Mouse (Mus musculus): ENCODE measurements around the gene Evi5. TPM values are rescaled to one million over a fixed set of nuclear protein-coding genes. Genes with fewer than 3 reads are reported as not detected.

Evi5 gene
- total and polyA plus RNA-seq, 3 experiments = 4.6 to 8.4 TPM; not detected in 1

GRCm38 (mm10) chr5:107834287-107834686 lies 40.6 kb downstream of the Evi5 start:
- peaks cover 0 to 6% of the 10 kb centered on the region in 2 experiments; a peak in 3 of 4 replicates for H3K36me3 ChIP-seq (ENCODE audit: control insufficient read depth in 1 of 2, insufficient read depth in 2 of 2, low read length in 2 of 2)
- H3K9ac ChIP-seq (ENCODE audit: control insufficient read depth, low read depth, low read length, poor library complexity, severe bottlenecking) = no peak overlapping the region
- H3K27me3 ChIP-seq (ENCODE audit: control insufficient read depth in 1 of 2, insufficient read depth in 2 of 2, low read length in 2 of 2) = no peaks in the 10 kb centered on the region
- no peaks in the 10 kb centered on the region for H3K9me3 ChIP-seq (replicated peaks; ENCODE audit: insufficient read depth, low read length)
- H3K79me2 ChIP-seq (ENCODE audit: control insufficient read depth, insufficient read depth, low read length, poor library complexity) = no peaks in the 10 kb centered on the region
- TF ChIP-seq KAT2A (conservative IDR thresholded peaks at IDR 0.05; ENCODE audit: low read depth, low read length) (no peak), GABPA (IDR thresholded peaks at IDR 0.05; ENCODE audit: low read depth, low read length) (no peak), TAL1 (IDR thresholded peaks at IDR 0.05; ENCODE audit: low read length) (no peak), HCFC1 (IDR thresholded peaks at IDR 0.05; ENCODE audit: low read depth, low read length) (no peak)
- H3K4me1 ChIP-seq (ENCODE audit: control insufficient read depth in 1 of 2, insufficient read depth in 2 of 2, low read length in 2 of 2) = peaks cover 0 to 3% of the 10 kb centered on the region in 2 experiments; a peak in 1 of 4 replicates
- H3K4me3 ChIP-seq (ENCODE audit: control insufficient read depth in 1 of 2, insufficient read depth in 1 of 2, low read depth in 2 of 2, low read length in 2 of 2) = no peak overlapping the region
- no peak overlapping the region for H3K27ac ChIP-seq (ENCODE audit: control insufficient read depth, low read depth, low read length)
- DNase-seq (ENCODE audit: low read depth, low spot score) = no peak

- Histone ChIP-seq H3K27ac (ENCODE audit: control insufficient read depth, low read depth, low read length) (no peak overlapping the region), H3K36me3 (ENCODE audit: control insufficient read depth in 1 of 2, insufficient read depth in 2 of 2, low read length in 2 of 2) (peaks cover 0 to 5% of the 10 kb centered on the region in 2 experiments; a peak in 2 of 4 replicates), H3K9ac (ENCODE audit: control insufficient read depth, low read depth, low read length, poor library complexity, severe bottlenecking) (no peak overlapping the region), H3K4me1 (ENCODE audit: control insufficient read depth in 1 of 2, insufficient read depth in 2 of 2, low read length in 2 of 2) (no peaks in the 10 kb centered on the region; a peak in 1 of 4 replicates), H3K4me3 (ENCODE audit: control insufficient read depth in 1 of 2, insufficient read depth in 1 of 2, low read depth in 2 of 2, low read length in 2 of 2) (no peak overlapping the region), H3K9me3 (replicated peaks; ENCODE audit: insufficient read depth, low read length) (no peaks in the 10 kb centered on the region), H3K27me3 (ENCODE audit: control insufficient read depth in 1 of 2, insufficient read depth in 2 of 2, low read length in 2 of 2) (no peaks in the 10 kb centered on the region), H3K79me2 (ENCODE audit: control insufficient read depth, insufficient read depth, low read length, poor library complexity) (no peaks in the 10 kb centered on the region)
- no peak for DNase-seq (ENCODE audit: low read depth, low spot score)
- TF ChIP-seq MXI1 (IDR thresholded peaks at IDR 0.05; ENCODE audit: low read depth, low read length) (no peak), CHD1 (IDR thresholded peaks at IDR 0.05; ENCODE audit: low read depth, low read length) (no peak), RAD21 (IDR thresholded peaks at IDR 0.05; ENCODE audit: low read depth, low read length) (no peak), UBTF (IDR thresholded peaks at IDR 0.05; ENCODE audit: borderline replicate concordance, insufficient read depth, low read depth, low read length) (no peak), ZC3H11A (IDR thresholded peaks at IDR 0.05; ENCODE audit: low read depth, low read length) (no peak), POLR2A (IDR thresholded peaks at IDR 0.05; ENCODE audit: control insufficient read depth in 1 of 2, insufficient read depth in 1 of 2, low read depth in 1 of 2, low read length in 2 of 2, poor library complexity in 1 of 2) (no peak), MYB (IDR thresholded peaks at IDR 0.05; ENCODE audit: low read depth, low read length) (no peak)
These were observed 43.6 kb downstream of the Evi5 start for GRCm38 (mm10) chr5:107831351-107831750.

GRCm38 (mm10) chr5:107829998-107830560 lies 44.8 kb downstream of the Evi5 start, which contains the start of gene Ube2d2b:
Ube2d2b (plus strand) TSS chr5:107830099.
- Histone ChIP-seq H3K4me1 (ENCODE audit: control insufficient read depth in 1 of 2, insufficient read depth in 2 of 2, low read length in 2 of 2) (no peaks in the 10 kb centered on the region; a peak in 1 of 4 replicates), H3K27me3 (ENCODE audit: control insufficient read depth in 1 of 2, insufficient read depth in 2 of 2, low read length in 2 of 2) (no peaks in the 10 kb centered on the region), H3K4me3 (ENCODE audit: control insufficient read depth in 1 of 2, insufficient read depth in 1 of 2, low read depth in 2 of 2, low read length in 2 of 2) (no peak within 1 kb of the TSS), H3K27ac (ENCODE audit: control insufficient read depth, low read depth, low read length) (no peak within 1 kb of the TSS), H3K9ac (ENCODE audit: control insufficient read depth, low read depth, low read length, poor library complexity, severe bottlenecking) (no peak within 1 kb of the TSS), H3K79me2 (ENCODE audit: control insufficient read depth, insufficient read depth, low read length, poor library complexity) (no peaks in the 10 kb centered on the region), H3K36me3 (ENCODE audit: control insufficient read depth in 1 of 2, insufficient read depth in 2 of 2, low read length in 2 of 2) (peaks cover 0 to 5% of the 10 kb centered on the region in 2 experiments; a peak in 2 of 4 replicates), H3K9me3 (replicated peaks; ENCODE audit: insufficient read depth, low read length) (no peaks in the 10 kb centered on the region)
- no peak for DNase-seq (ENCODE audit: low read depth, low spot score)
- no peak for TF ChIP-seq E2F4 (IDR thresholded peaks at IDR 0.05; ENCODE audit: borderline replicate concordance, low read depth, low read length)

Measured in MEL (cell line).